Mouse (Mus musculus) CD4-positive helper T cell, adult 2 months (primary cell): Measurements from ENCODE around the gene Stac.

Experiments used
- DNase-seq: peaks from one replicate; pipeline ENCODE4 v3.0.0-alpha.2; 2012; ENCODE audit warnings: low read depth, missing footprints, low spot score

Gene Stac

GRCm38 (mm10) chr9:111689680-111690483 lies at the start of gene Stac:
TSS of gene Stac (minus strand) at chr9:111690348.
- no peak for DNase-seq

GRCm38 (mm10) chr9:111739431-111740245 lies 49.5 kb upstream of the Stac start:
- no peak for DNase-seq

GRCm38 (mm10) chr9:111739026-111739425 lies 48.9 kb upstream of the Stac start:
- DNase-seq, result no peak

GRCm38 (mm10) chr9:111737796-111738195 lies 47.6 kb upstream of the Stac start:
- no peak for DNase-seq

GRCm38 (mm10) chr9:111735931-111736330 lies 45.8 kb upstream of the Stac start:
- DNase-seq, result no peak

- no peak for DNase-seq
Observed at GRCm38 (mm10) chr9:111731939-111732670, 42.0 kb upstream of the Stac start.

GRCm38 (mm10) chr9:111724981-111725593 lies 34.9 kb upstream of the Stac start:
- DNase-seq, result no peak

GRCm38 (mm10) chr9:111714457-111714856 lies 24.3 kb upstream of the Stac start:
- no peak for DNase-seq

- no peak for DNase-seq
Observed at GRCm38 (mm10) chr9:111700101-111700500, 10.0 kb upstream of the Stac start.

GRCm38 (mm10) chr9:111690484-111690855 lies 322 bp upstream of the Stac start:
- DNase-seq, result no peak

GRCm38 (mm10) chr9:111689146-111689545 lies 1.0 kb downstream of the Stac start:
- no peak for DNase-seq

GRCm38 (mm10) chr9:111684170-111684569 lies 6.0 kb downstream of the Stac start:
- DNase-seq, result no peak

GRCm38 (mm10) chr9:111679516-111679915 lies 10.6 kb downstream of the Stac start:
- DNase-seq, result no peak

GRCm38 (mm10) chr9:111669816-111670215 lies 20.3 kb downstream of the Stac start:
- DNase-seq, result no peak

GRCm38 (mm10) chr9:111655066-111655465 lies 35.1 kb downstream of the Stac start:
- DNase-seq, result no peak

- no peak for DNase-seq
Observed at GRCm38 (mm10) chr9:111644228-111644627, 45.9 kb downstream of the Stac start.

GRCm38 (mm10) chr9:111643369-111643768 lies 46.8 kb downstream of the Stac start:
- DNase-seq, result no peak

GRCm38 (mm10) chr9:111637641-111638040 lies 52.5 kb downstream of the Stac start:
- no peak for DNase-seq

- DNase-seq, result no peak
Observed at GRCm38 (mm10) chr9:111632833-111633232, 57.3 kb downstream of the Stac start.

- no peak for DNase-seq
Observed at GRCm38 (mm10) chr9:111621191-111621590, 69.0 kb downstream of the Stac start.

- no peak for DNase-seq
Observed at GRCm38 (mm10) chr9:111611341-111611740, 78.8 kb downstream of the Stac start.

GRCm38 (mm10) chr9:111608762-111609161 lies 81.4 kb downstream of the Stac start:
- DNase-seq, result no peak
